Mouse (Mus musculus): Measurements from ENCODE around the gene Uimc1.

GRCm38 (mm10) chr13:55133448-55133847 lies 33.3 kb upstream of the Uimc1 start, which contains the start of gene Gm17617:
- TF ChIP-seq POLR2A (IDR thresholded peaks at IDR 0.05; ENCODE audit: insufficient read depth, low read depth, low read length) (no peak), CTCF (IDR thresholded peaks at IDR 0.05; ENCODE audit: insufficient read depth, low read depth, low read length) (no peak)
